Comparison of ENCODE assay signal across 15 mouse cellular contexts in the genomic region with DNA sequence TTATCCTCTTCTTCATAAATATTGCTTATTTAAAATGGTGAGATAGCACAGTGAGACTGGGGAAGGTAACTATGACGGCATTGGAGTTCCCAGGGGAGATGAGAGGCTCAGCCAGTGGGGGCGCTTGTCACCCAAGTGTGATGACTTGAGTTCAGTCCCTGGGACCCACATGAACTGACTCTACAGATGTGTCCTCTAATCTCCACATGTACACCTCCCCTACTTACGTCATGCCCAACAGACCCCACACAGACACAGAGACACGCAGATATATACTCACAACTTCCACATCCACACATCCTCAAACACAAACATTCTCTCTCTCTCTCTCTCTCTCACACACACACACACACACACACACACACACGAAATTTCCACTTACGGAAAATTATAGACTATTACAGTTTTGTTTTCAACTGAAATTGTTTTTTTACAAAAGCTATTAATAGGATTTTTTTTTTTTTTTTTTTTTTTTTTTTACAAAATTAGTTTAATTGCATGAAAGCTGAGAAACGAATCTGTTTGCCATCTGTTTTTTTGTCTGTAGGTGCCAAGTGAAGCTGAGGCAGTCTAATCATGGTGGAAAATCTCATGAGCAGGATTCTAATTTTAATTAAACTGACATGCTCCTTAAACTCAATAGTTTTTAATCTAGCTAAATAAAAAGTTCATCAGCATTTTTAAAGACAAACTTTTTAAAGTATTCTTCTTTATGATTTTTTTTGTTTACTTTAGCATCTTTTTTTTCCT. TPM values are rescaled to one million over a fixed set of nuclear protein-coding genes. Genes with fewer than 3 reads are reported as not detected.
DNase-seq lines count a peak whose midpoint lies in the region; ATAC-seq and TF ChIP-seq lines count a peak whose summit lies in the region.
"Had no signal": no experiment of that assay in that cellular context is flagged by ENCODE, and none has a peak within 500 bp of the region (broad histone marks: within the 10 kb centered on the region; RNA-seq: fewer than 3 reads in every experiment).

No protein-coding gene starts in this region.

- no peaks in the 10 kb centered on the region for H3K36me3 ChIP-seq in forebrain, postnatal 0 days (ENCODE audit: insufficient read depth)

- no peak overlapping the region for H3K4me3 ChIP-seq in forebrain, postnatal 0 days (ENCODE audit: low read depth, low read length)
- H3K4me3 ChIP-seq: embryonic facial prominence, embryonic 13.5 days; megakaryocyte, embryonic 14.5 days; myocyte had no signal

- no peak for TF ChIP-seq POLR2A in brain, embryonic 14.5 days (IDR thresholded peaks at IDR 0.05; ENCODE audit: borderline replicate concordance, extremely low read depth, insufficient read depth, insufficient read length, poor library complexity, severe bottlenecking)

- 42% methylated on average over 7 of the region's 7 CpGs for WGBS in forebrain, postnatal 0 days

- H3K9me3 ChIP-seq in forebrain, postnatal 0 days (ENCODE audit: low read length): no peaks in the 10 kb centered on the region
- H3K9me3 ChIP-seq: embryonic facial prominence, embryonic 13.5 days; megakaryocyte, embryonic 14.5 days had no signal

- H3K27ac ChIP-seq in forebrain, postnatal 0 days (ENCODE audit: low read depth, low read length): no peak overlapping the region
- H3K27ac ChIP-seq: embryonic facial prominence, embryonic 13.5 days had no signal

- no peak overlapping the region for H3K9ac ChIP-seq in forebrain, postnatal 0 days
- H3K9ac ChIP-seq: embryonic facial prominence, embryonic 13.5 days; lung, embryonic 14.5 days had no signal

- peak; percentile 17 for DNase-seq in cerebellum, adult 11 months
- DNase-seq in B cell, adult 2 months: peak; percentile 82 to 84
- DNase-seq in brain, embryonic 14.5 days (ENCODE audit: low read depth): peak; percentile 71
- DNase-seq in forebrain, postnatal 0 days: peak; percentile 37
- DNase-seq in adrenal gland, adult 8-10 months: no peak
- DNase-seq in c-Kit-positive CD71-positive TER-119-positive erythroid progenitor cells, embryonic 14.5 days (ENCODE audit: low spot score): no peak
- no peak for DNase-seq in gastrocnemius, adult 8-10 months (ENCODE audit: low spot score in 2 of 2)
- DNase-seq: kidney, adult 18-20 months; kidney, postnatal 4 days; lung, embryonic 14.5 days; thymus, postnatal 14 days had no signal

- H3K27me3 ChIP-seq in forebrain, postnatal 0 days (ENCODE audit: insufficient read depth, low read length): no peaks in the 10 kb centered on the region
- H3K27me3 ChIP-seq: embryonic facial prominence, embryonic 13.5 days; megakaryocyte, embryonic 14.5 days had no signal

- no peak for ATAC-seq in cerebellum, adult (ENCODE audit: insufficient number of reproducible peaks, low FRiP score, low TSS enrichment)
- ATAC-seq in forebrain, postnatal 0 days: no peak

- no peak overlapping the region for H3K4me2 ChIP-seq in forebrain, postnatal 0 days (ENCODE audit: low read depth)
- H3K4me2 ChIP-seq: embryonic facial prominence, embryonic 13.5 days; lung, embryonic 14.5 days had no signal

- no peaks in the 10 kb centered on the region for H3K4me1 ChIP-seq in forebrain, postnatal 0 days (ENCODE audit: insufficient read depth)

- no peak for TF ChIP-seq CTCF in brain, embryonic 14.5 days (IDR thresholded peaks at IDR 0.05; ENCODE audit: borderline replicate concordance, extremely low read depth, insufficient read depth, insufficient read length)
- no peak for TF ChIP-seq CTCF in forebrain, postnatal 0 days (IDR thresholded peaks at IDR 0.05; ENCODE audit: low read depth)

RNA-seq across cellular contexts. Expression of gene Itgav, which starts 38.1 kb away (rescaled TPM):
- 10.0 and 17.6 TPM in 2 replicates for polyA plus RNA-seq in brain, embryonic 14.5 days (2012; rRNA removed)
- 17.2 and 27.7 TPM in 2 replicates for total RNA-seq in forebrain, postnatal 0 days (2014; rRNA removed)
- polyA plus RNA-seq in forebrain, postnatal 0 days (2015; fragmentation: Nextera tagmentation; extraction: Ambion mirVana): 17.6 and 22.6 TPM in 2 replicates
- total RNA-seq in adrenal gland, adult 8-10 months (2022): 100 to 1,000 TPM; 115 to 144 (median 126) TPM
- total RNA-seq in gastrocnemius, adult 8-10 months (2022): 10 to 100 TPM; 39.5 to 53.4 (median 47.1) TPM

RNA-seq across cellular contexts. Expression of gene Fam171b, which starts 50.2 kb away (rescaled TPM):
- 37.4 and 49.8 TPM in 2 replicates for polyA plus RNA-seq in brain, embryonic 14.5 days (2012; rRNA removed)
- total RNA-seq in forebrain, postnatal 0 days (2014; rRNA removed): 116 and 118 TPM in 2 replicates
- polyA plus RNA-seq in forebrain, postnatal 0 days (2015; fragmentation: Nextera tagmentation; extraction: Ambion mirVana): 82.7 and 98.9 TPM in 2 replicates
- total RNA-seq in adrenal gland, adult 8-10 months (2022): 1 to 10 TPM; 4.4 to 8.6 (median 6.0) TPM
- total RNA-seq in gastrocnemius, adult 8-10 months (2022): 1 to 10 TPM in 2 of 4 experiments, under 1 TPM in 2; 0.56 to 1.5 (median 0.97) TPM

Comparison
In these comparisons a context has a peak if more than half of its experiments do, and no peak if none do; other contexts are left out.
1. DNase-seq: peak in cerebellum, adult 11 months (single experiment), B cell, adult 2 months (2 of 2), brain, embryonic 14.5 days (single experiment) and forebrain, postnatal 0 days (single experiment); none in adrenal gland, adult 8-10 months (single experiment), c-Kit-positive CD71-positive TER-119-positive erythroid progenitor cells, embryonic 14.5 days (single experiment) and gastrocnemius, adult 8-10 months (0 of 2).
2. RNA of gene Fam171b, which starts 50.2 kb away (total RNA-seq): 116 to 118 TPM in forebrain, postnatal 0 days; 4.4 to 8.6 TPM in adrenal gland, adult 8-10 months and 0.56 to 1.5 TPM in gastrocnemius, adult 8-10 months; every median in the first group is over 10 times any median in the second.